Mouse (Mus musculus) CD8-positive naive resting alpha-beta T cell, adult 2 months (primary cell): ENCODE results near the gene Zkscan17.
"Not testable (repeated sequence)": the region's sequence is repeated elsewhere in the genome, so short reads cannot be mapped to it uniquely, and the experiment has no call there.

ENCODE experiments used
- DNase-seq, 2 experiments: peaks; one replicate each; pipeline ENCODE4 v3.0.0; 2022; ENCODE audit warnings: low read depth in 2 of 2, low spot score in 2 of 2

Gene Zkscan17

GRCm38 (mm10) chr11:59526472-59527080, at the start of gene Zkscan17:
Gene Zkscan17 (minus strand): TSS chr11:59526751.
- DNase-seq: no peak

GRCm38 (mm10) chr11:59576135-59576534, 49.6 kb upstream of the Zkscan17 start, which contains the start of gene Olfr222:
Gene Olfr222 (minus strand): TSS chr11:59576235.
- not testable (repeated sequence) for DNase-seq

- DNase-seq: no peak
Observed at GRCm38 (mm10) chr11:59575726-59576125, 49.2 kb upstream of the Zkscan17 start.

- no peak for DNase-seq
Observed at GRCm38 (mm10) chr11:59569306-59569705, 42.8 kb upstream of the Zkscan17 start.

DNA sequence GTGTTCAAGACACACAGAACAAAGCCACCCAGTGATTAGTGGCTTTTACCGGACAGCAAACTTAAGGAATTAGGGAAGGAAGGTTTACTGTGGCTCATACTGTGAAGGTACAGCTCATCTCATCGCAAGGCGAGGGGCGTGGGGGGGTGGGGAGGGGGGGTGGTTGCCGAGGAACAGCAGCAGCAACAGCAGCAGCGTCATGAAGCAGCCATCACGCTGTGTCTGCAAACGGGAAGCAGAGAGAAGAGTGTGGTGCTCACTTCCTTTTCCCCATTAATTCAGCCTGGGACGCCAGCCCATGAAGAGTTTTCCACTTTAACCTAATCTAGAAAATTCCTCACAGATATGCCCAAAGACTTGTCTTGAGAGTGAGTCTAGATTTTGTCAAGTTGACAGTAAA, 36.3 kb upstream of the Zkscan17 start:
- DNase-seq: no peak

- no peak for DNase-seq
Observed at GRCm38 (mm10) chr11:59562336-59562735, 35.8 kb upstream of the Zkscan17 start.

GRCm38 (mm10) chr11:59560906-59561305, 34.4 kb upstream of the Zkscan17 start:
- no peak for DNase-seq

- no peak for DNase-seq
Observed at GRCm38 (mm10) chr11:59554535-59554934, 28.0 kb upstream of the Zkscan17 start.

- no peak for DNase-seq
Observed at GRCm38 (mm10) chr11:59554127-59554526, 27.6 kb upstream of the Zkscan17 start.

DNA sequence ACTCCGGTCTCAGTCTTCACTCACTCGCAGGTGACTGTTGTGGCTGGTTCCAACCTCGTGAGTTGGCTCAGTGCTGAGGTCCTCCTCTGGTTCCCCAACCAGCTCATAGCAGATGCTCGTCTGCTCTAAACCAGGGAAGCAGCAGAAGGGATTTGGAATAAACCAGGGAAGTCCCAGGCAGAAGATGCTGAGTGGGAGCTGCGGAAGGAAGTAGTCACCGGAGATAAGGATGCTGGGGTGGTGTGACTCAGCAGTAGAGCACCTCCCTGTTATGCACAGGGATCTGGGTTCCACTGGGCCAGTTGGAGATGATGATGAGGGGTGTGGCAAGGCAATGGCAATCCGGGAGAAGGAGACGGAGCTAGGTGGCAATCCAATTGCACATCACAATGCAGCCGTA, 17.5 kb upstream of the Zkscan17 start:
- no peak for DNase-seq

DNA sequence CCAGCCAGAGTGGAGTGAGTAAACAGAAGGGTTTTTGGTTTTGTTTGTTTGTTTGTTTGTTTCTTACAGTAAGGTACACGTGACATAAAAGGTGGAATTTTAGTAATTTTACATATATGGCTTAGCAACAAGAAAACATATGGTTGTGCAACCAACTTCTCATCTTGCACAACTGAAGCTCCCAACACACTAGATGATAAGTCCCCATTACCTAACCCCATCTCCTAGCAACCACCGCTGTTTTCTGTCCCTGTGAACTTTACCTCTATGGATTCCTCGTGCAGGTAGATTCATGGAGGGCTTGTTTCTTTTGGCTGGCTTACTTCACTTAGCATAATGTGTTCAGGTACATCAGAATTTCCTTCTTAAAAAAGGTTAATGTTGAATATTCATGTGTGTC, 16.8 kb upstream of the Zkscan17 start:
- DNase-seq: no peak

DNA sequence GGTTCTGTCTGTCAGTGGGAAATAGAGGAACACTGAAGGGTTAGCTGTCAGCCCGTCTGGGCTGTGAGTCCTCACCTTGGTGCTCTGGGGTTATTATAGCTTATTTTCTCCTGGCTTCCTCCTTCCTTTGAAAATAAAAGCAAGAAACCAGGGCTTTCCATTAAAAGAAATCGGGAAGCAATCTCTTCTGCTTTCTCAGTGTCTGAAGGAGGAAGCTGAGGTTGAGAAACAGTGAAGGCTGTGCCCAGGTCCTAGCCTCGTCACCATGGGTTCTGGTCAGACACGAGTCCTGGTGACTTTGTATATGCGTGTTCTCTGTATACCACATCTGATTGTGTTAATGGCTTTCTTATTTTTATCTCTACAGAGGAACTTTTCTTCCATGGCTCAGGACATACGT, 15.9 kb upstream of the Zkscan17 start:
- DNase-seq: no peak

GRCm38 (mm10) chr11:59541324-59541723, 14.8 kb upstream of the Zkscan17 start, which contains the start of gene Nlrp3:
Gene Nlrp3 (plus strand): TSS chr11:59541568.
- DNase-seq: no peak

- no peak for DNase-seq
Observed at GRCm38 (mm10) chr11:59540123-59540522, 13.6 kb upstream of the Zkscan17 start.

GRCm38 (mm10) chr11:59538387-59538786, 11.8 kb upstream of the Zkscan17 start:
- DNase-seq: no peak

GRCm38 (mm10) chr11:59537218-59538130, 10.9 kb upstream of the Zkscan17 start:
- DNase-seq: peak in 1 of 2 experiments; percentile 16

DNA sequence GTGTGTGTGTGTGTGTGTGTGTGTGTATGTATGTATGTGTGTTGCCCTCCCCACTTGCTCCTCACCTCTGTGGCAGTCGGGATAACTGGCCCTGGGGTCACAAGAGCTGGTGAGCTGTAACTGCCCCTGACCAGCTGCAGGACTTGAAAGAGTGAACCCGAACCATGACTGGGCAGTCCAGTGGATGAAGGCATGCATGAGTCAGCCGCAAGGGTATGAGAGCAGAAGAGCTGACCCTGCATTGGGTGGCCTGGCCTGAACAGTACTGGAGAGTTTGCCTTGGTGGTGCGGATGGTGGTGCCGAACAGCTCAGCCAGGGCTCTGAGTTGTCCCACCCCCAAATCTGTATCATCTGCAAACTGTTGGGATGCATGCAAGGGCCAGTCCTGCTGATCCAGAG, 5.0 kb upstream of the Zkscan17 start:
- DNase-seq: no peak

GRCm38 (mm10) chr11:59530870-59531535, 4.5 kb upstream of the Zkscan17 start:
- DNase-seq: no peak

DNA sequence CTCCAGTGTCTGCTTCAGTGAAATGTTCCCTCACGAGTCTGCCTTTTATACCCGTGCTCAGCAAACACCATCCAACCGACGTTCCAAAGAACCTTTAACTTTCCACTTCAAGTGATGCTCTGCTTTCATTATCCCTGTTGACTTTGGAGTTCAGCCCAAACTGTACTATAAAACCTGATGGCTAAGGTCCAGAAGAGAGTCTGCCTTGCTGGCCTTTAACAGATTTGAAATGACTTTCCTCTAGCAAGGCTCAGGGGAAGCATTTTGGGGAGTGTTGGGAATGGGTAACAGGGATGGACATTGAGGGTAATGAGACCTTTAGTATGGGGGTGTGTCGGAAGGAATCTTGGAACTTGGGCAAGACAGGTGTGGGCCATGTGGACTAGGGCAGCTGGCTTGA, 3.7 kb upstream of the Zkscan17 start:
- DNase-seq: no peak

DNA sequence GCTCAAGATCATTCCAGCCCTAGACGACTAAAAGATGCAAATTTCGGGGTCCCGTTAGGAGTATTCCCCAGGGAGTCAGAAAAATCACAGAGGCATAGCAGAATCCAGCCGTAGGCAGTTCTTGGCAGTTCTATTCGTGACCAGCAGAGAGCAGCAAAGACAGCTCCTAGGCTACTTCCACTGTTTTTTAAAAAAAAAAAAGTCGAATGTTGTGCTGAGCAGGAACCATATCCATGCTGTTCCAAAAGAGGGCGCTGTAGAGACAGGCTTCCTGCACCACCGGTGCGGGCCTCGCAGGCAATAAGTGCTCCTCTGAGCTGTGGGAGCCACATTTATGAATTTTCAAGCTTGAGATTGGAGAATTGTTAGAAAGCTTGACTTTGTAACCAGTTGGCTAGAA, 1.3 kb downstream of the Zkscan17 start:
- peak; percentile 47 to 64 for DNase-seq

DNA sequence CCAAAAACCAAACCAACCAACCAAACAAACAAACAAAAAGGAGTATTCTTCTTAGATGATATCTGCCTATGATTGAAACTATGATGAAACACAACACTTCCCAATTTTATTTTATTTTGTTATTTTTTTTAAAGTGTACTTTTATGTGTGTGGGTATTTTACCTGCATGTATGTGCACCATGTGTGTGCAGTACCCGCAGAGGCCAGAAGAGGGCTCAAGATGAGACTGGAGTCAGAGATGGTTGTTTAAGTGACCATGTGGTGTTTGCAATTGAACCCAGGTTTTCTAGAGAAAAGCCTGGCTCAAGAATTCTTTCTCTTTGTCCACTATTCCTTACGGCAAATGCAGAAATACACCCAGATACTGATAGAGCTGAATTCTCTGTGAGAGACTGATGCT, 2.4 kb downstream of the Zkscan17 start:
- no peak for DNase-seq
